Mouse (Mus musculus): Measurements from ENCODE around the gene Adamtsl1. TPM values are rescaled to one million over a fixed set of nuclear protein-coding genes. Genes with fewer than 3 reads are reported as not detected.

Gene Adamtsl1
- polyA plus RNA-seq, 1 experiment from 2014 or later, result 5.2 TPM

- Histone ChIP-seq H3K9ac (replicated peaks; ENCODE audit: low read depth) (no peak overlapping the region), H3K4me3 (ENCODE audit: low read depth, low read length) (no peak overlapping the region), H3K4me1 (ENCODE audit: insufficient read depth, low read depth, low read length) (no peaks in the 10 kb centered on the region; the same call in 1 of the 2 replicates), H3K9me3 (ENCODE audit: low read length) (no peaks in the 10 kb centered on the region), H3K27ac (ENCODE audit: low read length) (no peak overlapping the region), H3K36me3 (ENCODE audit: insufficient read depth, low read length) (no peaks in the 10 kb centered on the region), H3K27me3 (replicated peaks; ENCODE audit: insufficient read depth, low read length) (no peaks in the 10 kb centered on the region), H3K4me2 (replicated peaks; ENCODE audit: low read depth, low read length) (no peak overlapping the region)
- peak; percentile 27; the same call in 1 of the 2 replicates for TF ChIP-seq EP300 (IDR thresholded peaks at IDR 0.05)
- TF ChIP-seq CTCF (IDR thresholded peaks at IDR 0.05), result no peak
- peak; percentile 76 for DNase-seq (ENCODE audit: low spot score)
- ATAC-seq, result peak; percentile 19; the same call in 1 of the 2 replicates
- 48% methylated on average over 3 of the region's 3 CpGs for WGBS
Measured at GRCm38 (mm10) chr4:85554696-85555095, 40.7 kb downstream of the Adamtsl1 start.

GRCm38 (mm10) chr4:85559753-85560152, 45.8 kb downstream of the Adamtsl1 start:
- Histone ChIP-seq H3K4me3 (ENCODE audit: low read depth, low read length) (no peak overlapping the region), H3K9me3 (ENCODE audit: low read length) (no peaks in the 10 kb centered on the region), H3K27me3 (replicated peaks; ENCODE audit: insufficient read depth, low read length) (no peaks in the 10 kb centered on the region), H3K27ac (ENCODE audit: low read length) (no peak overlapping the region), H3K9ac (replicated peaks; ENCODE audit: low read depth) (no peak overlapping the region), H3K4me2 (replicated peaks; ENCODE audit: low read depth, low read length) (no peak overlapping the region), H3K4me1 (ENCODE audit: insufficient read depth, low read depth, low read length) (no peaks in the 10 kb centered on the region; the same call in 1 of the 2 replicates), H3K36me3 (ENCODE audit: insufficient read depth, low read length) (no peaks in the 10 kb centered on the region)
- DNase-seq (ENCODE audit: low spot score) (peak; percentile 66), ATAC-seq (peak; percentile 53; the same call in 1 of the 2 replicates)
- WGBS, result 42% methylated on average over 6 of the region's 6 CpGs
- TF ChIP-seq CTCF (IDR thresholded peaks at IDR 0.05) (no peak), EP300 (IDR thresholded peaks at IDR 0.05) (no peak)

- no peak for ATAC-seq
- TF ChIP-seq EP300 (IDR thresholded peaks at IDR 0.05), result no peak
- TF ChIP-seq CTCF (IDR thresholded peaks at IDR 0.05), result no peak
- no peaks in the 10 kb centered on the region for H3K4me1 ChIP-seq (ENCODE audit: insufficient read depth, low read depth, low read length)
- H3K4me3 ChIP-seq (ENCODE audit: low read depth, low read length), result no peak overlapping the region
- no peak overlapping the region for H3K27ac ChIP-seq (ENCODE audit: low read length)
- H3K27me3 ChIP-seq (replicated peaks; ENCODE audit: insufficient read depth, low read length), result no peaks in the 10 kb centered on the region
- WGBS, result 92% methylated on average over 2 of the region's 2 CpGs
- no peak overlapping the region for H3K9ac ChIP-seq (replicated peaks; ENCODE audit: low read depth)
- no peak overlapping the region for H3K4me2 ChIP-seq (replicated peaks; ENCODE audit: low read depth, low read length)
- H3K9me3 ChIP-seq (ENCODE audit: low read length), result no peaks in the 10 kb centered on the region
- no peak for DNase-seq (ENCODE audit: low spot score)
- no peaks in the 10 kb centered on the region for H3K36me3 ChIP-seq (ENCODE audit: insufficient read depth, low read length)
Measured at GRCm38 (mm10) chr4:85585426-85585825, 71.5 kb downstream of the Adamtsl1 start.

GRCm38 (mm10) chr4:85588928-85589327, 75.0 kb downstream of the Adamtsl1 start:
- H3K4me3 ChIP-seq (ENCODE audit: low read depth, low read length), result no peak overlapping the region
- no peak overlapping the region for H3K9ac ChIP-seq (replicated peaks; ENCODE audit: low read depth)
- 54% methylated on average over 4 of the region's 4 CpGs for WGBS
- no peak overlapping the region for H3K27ac ChIP-seq (ENCODE audit: low read length)
- TF ChIP-seq CTCF (IDR thresholded peaks at IDR 0.05), result no peak
- peak; percentile 49 for TF ChIP-seq EP300 (IDR thresholded peaks at IDR 0.05)
- H3K9me3 ChIP-seq (ENCODE audit: low read length), result no peaks in the 10 kb centered on the region
- ATAC-seq (peak; percentile 83), DNase-seq (ENCODE audit: low spot score) (peak; percentile 71)
- no peaks in the 10 kb centered on the region for H3K36me3 ChIP-seq (ENCODE audit: insufficient read depth, low read length)
- H3K4me2 ChIP-seq (replicated peaks; ENCODE audit: low read depth, low read length), result no peak overlapping the region
- H3K27me3 ChIP-seq (replicated peaks; ENCODE audit: insufficient read depth, low read length), result no peaks in the 10 kb centered on the region
- H3K4me1 ChIP-seq (ENCODE audit: insufficient read depth, low read depth, low read length), result no peaks in the 10 kb centered on the region

GRCm38 (mm10) chr4:85591037-85591436, 77.1 kb downstream of the Adamtsl1 start:
- 56% methylated on average over 7 of the region's 7 CpGs for WGBS

GRCm38 (mm10) chr4:85594159-85594558, 80.2 kb downstream of the Adamtsl1 start:
- ATAC-seq (no peak), DNase-seq (ENCODE audit: low spot score) (no peak)
- no peaks in the 10 kb centered on the region for H3K9me3 ChIP-seq (ENCODE audit: low read length)
- no peak overlapping the region for H3K4me3 ChIP-seq (ENCODE audit: low read depth, low read length)
- H3K36me3 ChIP-seq (ENCODE audit: insufficient read depth, low read length), result no peaks in the 10 kb centered on the region
- no peak overlapping the region for H3K9ac ChIP-seq (replicated peaks; ENCODE audit: low read depth)
- no peak overlapping the region for H3K4me2 ChIP-seq (replicated peaks; ENCODE audit: low read depth, low read length)
- TF ChIP-seq CTCF (IDR thresholded peaks at IDR 0.05) (no peak), EP300 (IDR thresholded peaks at IDR 0.05) (no peak)
- H3K27ac ChIP-seq (ENCODE audit: low read length), result no peak overlapping the region
- no peaks in the 10 kb centered on the region for H3K27me3 ChIP-seq (replicated peaks; ENCODE audit: insufficient read depth, low read length)
- H3K4me1 ChIP-seq (ENCODE audit: insufficient read depth, low read depth, low read length), result no peaks in the 10 kb centered on the region

More at GRCm38 (mm10) chr4:85591037-85591436, 77.1 kb downstream of the Adamtsl1 start:
- TF ChIP-seq EP300 (IDR thresholded peaks at IDR 0.05), result no peak
- no peak for TF ChIP-seq CTCF (IDR thresholded peaks at IDR 0.05)
- no peaks in the 10 kb centered on the region for H3K36me3 ChIP-seq (ENCODE audit: insufficient read depth, low read length)
- no peaks in the 10 kb centered on the region for H3K9me3 ChIP-seq (ENCODE audit: low read length)
- H3K9ac ChIP-seq (replicated peaks; ENCODE audit: low read depth), result no peak overlapping the region
- no peak overlapping the region for H3K27ac ChIP-seq (ENCODE audit: low read length)
- DNase-seq (ENCODE audit: low spot score) (no peak), ATAC-seq (0 out of 2 replicates have a peak, but pooled peaks have one; percentile 32)
- no peaks in the 10 kb centered on the region for H3K4me1 ChIP-seq (ENCODE audit: insufficient read depth, low read depth, low read length)
- no peak overlapping the region for H3K4me3 ChIP-seq (ENCODE audit: low read depth, low read length)
- H3K27me3 ChIP-seq (replicated peaks; ENCODE audit: insufficient read depth, low read length), result no peaks in the 10 kb centered on the region
- no peak overlapping the region for H3K4me2 ChIP-seq (replicated peaks; ENCODE audit: low read depth, low read length)

GRCm38 (mm10) chr4:85613331-85613730, 99.4 kb downstream of the Adamtsl1 start:
- no peaks in the 10 kb centered on the region for H3K9me3 ChIP-seq (ENCODE audit: low read length)
- H3K4me3 ChIP-seq (ENCODE audit: low read depth, low read length), result no peak overlapping the region
- no peak overlapping the region for H3K4me2 ChIP-seq (replicated peaks; ENCODE audit: low read depth, low read length)
- no peaks in the 10 kb centered on the region for H3K36me3 ChIP-seq (ENCODE audit: insufficient read depth, low read length)
- WGBS, result 84% methylated on average over 3 of the region's 3 CpGs
- no peak overlapping the region for H3K9ac ChIP-seq (replicated peaks; ENCODE audit: low read depth)
- DNase-seq (ENCODE audit: low spot score) (no peak), ATAC-seq (no peak)
- no peaks in the 10 kb centered on the region for H3K27me3 ChIP-seq (replicated peaks; ENCODE audit: insufficient read depth, low read length)
- H3K27ac ChIP-seq (ENCODE audit: low read length), result no peak overlapping the region
- H3K4me1 ChIP-seq (ENCODE audit: insufficient read depth, low read depth, low read length), result no peaks in the 10 kb centered on the region
- TF ChIP-seq CTCF (IDR thresholded peaks at IDR 0.05) (no peak), EP300 (IDR thresholded peaks at IDR 0.05) (no peak)
